18 mouse cellular contexts compared by ENCODE assay signal in genomic region chr12:56902774-56903456, GRCm38 (mm10).
"Had no signal": no experiment of that assay in that cellular context is flagged by ENCODE, and none has a peak within 500 bp of the region (broad histone marks: within the 10 kb centered on the region; RNA-seq: fewer than 3 reads in every experiment).

No protein-coding gene starts in this region.

- H3K9ac ChIP-seq: limb, embryonic 12.5 days; liver, embryonic 13.5 days; liver, postnatal 0 days; lung, embryonic 15.5 days; neural tube, embryonic 13.5 days had no signal

- H3K27me3 ChIP-seq: liver, embryonic 13.5 days; lung, embryonic 15.5 days; megakaryocyte, embryonic 14.5 days; neural tube, embryonic 13.5 days had no signal

- DNase-seq: kidney, adult 18-20 months; kidney, postnatal 10 days; layer of hippocampus, postnatal 36 days; liver; liver, embryonic 13.5 days; liver, postnatal 0 days; right cerebral cortex, adult 18-20 months; right cerebral cortex, postnatal 25 days; thymus, postnatal 4 days had no signal

- H3K27ac ChIP-seq: limb, embryonic 12.5 days; liver, embryonic 13.5 days; lung, embryonic 15.5 days; macrophage; neural tube, embryonic 13.5 days had no signal

- H3K4me2 ChIP-seq: limb, embryonic 12.5 days; liver, embryonic 13.5 days; lung, embryonic 15.5 days; midbrain, embryonic 11.5 days; neural tube, embryonic 13.5 days had no signal

- ATAC-seq: hindbrain, embryonic 16.5 days; inflammation-experienced regulatory T-cells, adult 6 months; liver, postnatal 0 days; midbrain, embryonic 16.5 days had no signal

- H3K36me3 ChIP-seq: limb, embryonic 12.5 days; liver, embryonic 13.5 days; lung, embryonic 15.5 days; neural tube, embryonic 13.5 days had no signal

- H3K4me3 ChIP-seq: limb, embryonic 12.5 days; liver, embryonic 13.5 days; lung, embryonic 15.5 days; megakaryocyte, embryonic 14.5 days; neural tube, embryonic 13.5 days had no signal

- H3K9me3 ChIP-seq: limb, embryonic 12.5 days; liver, embryonic 13.5 days; lung, embryonic 15.5 days; neural tube, embryonic 13.5 days had no signal

- H3K4me1 ChIP-seq: lung, embryonic 15.5 days; megakaryocyte, embryonic 14.5 days had no signal
